Mouse (Mus musculus) limb, embryonic 11.5 days (tissue): ENCODE data around the gene Dst. TPM values are rescaled to one million over a fixed set of nuclear protein-coding genes. Genes with fewer than 3 reads are reported as not detected.

ENCODE experiments used
- ATAC-seq: fragments of 200-750 bp; cut with Nextera tagmentation; 2 replicates; pipeline ENCODE4 v1.8.0; 2017; ENCODE audit warnings: low read depth; ENCODE audit not compliant: insufficient number of reproducible peaks, low FRiP score, low TSS enrichment
- DNase-seq: peaks from one replicate; pipeline ENCODE4 v3.0.0-alpha.2; 2015; ENCODE audit warnings: low spot score
- H3K27ac ChIP-seq: fragments of 300-500 bp; sonication (generic); replicated peaks from 2 replicates; pipeline ENCODE4 v1.5.1; 2014; ENCODE audit warnings: low read depth, mild to moderate bottlenecking, low read length
- H3K27me3 ChIP-seq: fragments of 300-500 bp; sonication (generic); 2 replicates; pipeline ENCODE4 v1.6.1; 2014; ENCODE audit warnings: mild to moderate bottlenecking, low read length, mixed read lengths; ENCODE audit not compliant: control insufficient read depth, insufficient read depth
- H3K36me3 ChIP-seq: fragments of 300-500 bp; sonication (generic); 2 replicates; pipeline ENCODE4 v1.6.1; 2014; ENCODE audit warnings: mild to moderate bottlenecking, low read length, moderate library complexity, mixed read lengths; ENCODE audit not compliant: control insufficient read depth, insufficient read depth
- H3K4me1 ChIP-seq: fragments of 300-500 bp; sonication (generic); 2 replicates; pipeline ENCODE4 v1.6.1; 2014; ENCODE audit warnings: low read length, mixed read lengths; ENCODE audit not compliant: control insufficient read depth, insufficient read depth
- H3K4me2 ChIP-seq: fragments of 300-500 bp; sonication (generic); 2 replicates; pipeline ENCODE4 v1.6.1; 2014; ENCODE audit warnings: low read depth, mild to moderate bottlenecking, moderate library complexity; ENCODE audit not compliant: severe bottlenecking
- H3K4me3 ChIP-seq: fragments of 300-500 bp; sonication (generic); 2 replicates; pipeline ENCODE4 v1.5.1; 2014; ENCODE audit warnings: low read depth, low read length
- H3K9ac ChIP-seq: fragments of 300-500 bp; sonication (generic); 2 replicates; pipeline ENCODE4 v1.6.1; 2014; ENCODE audit warnings: mild to moderate bottlenecking, low read length
- H3K9me3 ChIP-seq: fragments of 300-500 bp; sonication (generic); 2 replicates; pipeline ENCODE4 v1.6.1; 2016; ENCODE audit warnings: low read length; ENCODE audit not compliant: control insufficient read depth
- WGBS: fragments of 180-500 bp; shearing (Covaris S2); extraction: QIAGEN DNeasy Blood & Tissue Kit; methylation state at CpG from one replicate; pipeline ENCODE4 v1.1.7; 2014; 5-methylcytosine and 5-hydroxymethylcytosine counted together
- polyA plus RNA-seq: library from polyadenylated mRNA; unstranded; fragments of >200 nt; fragmentation: Nextera tagmentation; extraction: Ambion mirVana; gene quantifications from 2 replicates; pipeline ENCODE4 v1.2.1, GENCODE M21; 2014

The Dst gene
- polyA plus RNA-seq, result 14.7 and 18.6 TPM in 2 replicates

- H3K4me1 ChIP-seq, result no peaks in the 10 kb centered on the region
- H3K27me3 ChIP-seq, result peaks cover 18% of the 10 kb centered on the region
- no peaks in the 10 kb centered on the region for H3K36me3 ChIP-seq
- peak within 1 kb of the TSS; percentile 60 for H3K9ac ChIP-seq
- WGBS, result 3% methylated on average over 36 of the region's 44 CpGs
- ATAC-seq (0 out of 2 replicates have a peak, but pooled peaks have one; percentile 29), DNase-seq (peak; percentile 54)
- no peaks in the 10 kb centered on the region for H3K9me3 ChIP-seq
- peak within 1 kb of the TSS; percentile 52 for H3K4me3 ChIP-seq
- no peak within 1 kb of the TSS for H3K27ac ChIP-seq
- peak within 1 kb of the TSS; percentile 97 for H3K4me2 ChIP-seq
These were observed at the start of gene Dst for GRCm38 (mm10) chr1:33908191-33908962. TSS of gene Dst (plus strand) at chr1:33908225.

GRCm38 (mm10) chr1:33869031-33869430 lies 39.0 kb upstream of the Dst start:
- WGBS, result 92% methylated on average over 2 of the region's 2 CpGs
- no peak for DNase-seq
- H3K9me3 ChIP-seq, result no peaks in the 10 kb centered on the region
- no peak for ATAC-seq
- no peak overlapping the region for H3K9ac ChIP-seq
- H3K36me3 ChIP-seq, result no peaks in the 10 kb centered on the region
- H3K4me2 ChIP-seq, result no peak overlapping the region
- no peaks in the 10 kb centered on the region for H3K27me3 ChIP-seq
- no peak overlapping the region for H3K27ac ChIP-seq
- no peak overlapping the region for H3K4me3 ChIP-seq
- no peaks in the 10 kb centered on the region for H3K4me1 ChIP-seq

- H3K36me3 ChIP-seq, result no peaks in the 10 kb centered on the region
- WGBS, result 88% methylated on average over 3 of the region's 3 CpGs
- no peaks in the 10 kb centered on the region for H3K4me1 ChIP-seq
- DNase-seq (no peak), ATAC-seq (no peak)
- no peak overlapping the region for H3K27ac ChIP-seq
- no peak overlapping the region for H3K4me3 ChIP-seq
- no peaks in the 10 kb centered on the region for H3K27me3 ChIP-seq
- no peak overlapping the region for H3K9ac ChIP-seq
- no peak overlapping the region for H3K4me2 ChIP-seq
- no peaks in the 10 kb centered on the region for H3K9me3 ChIP-seq
These were observed 38.6 kb upstream of the Dst start for GRCm38 (mm10) chr1:33869437-33869836.

GRCm38 (mm10) chr1:33873561-33873960 lies 34.5 kb upstream of the Dst start:
- Histone ChIP-seq H3K9ac (no peak overlapping the region), H3K4me3 (no peak overlapping the region), H3K36me3 (no peaks in the 10 kb centered on the region), H3K27me3 (no peaks in the 10 kb centered on the region), H3K4me1 (no peaks in the 10 kb centered on the region), H3K9me3 (no peaks in the 10 kb centered on the region), H3K27ac (no peak overlapping the region), H3K4me2 (no peak overlapping the region)
- no peak for DNase-seq
- 83% methylated on average over 5 of the region's 5 CpGs for WGBS
- no peak for ATAC-seq

GRCm38 (mm10) chr1:33875691-33876090 lies 32.3 kb upstream of the Dst start:
- WGBS, result 40% methylated on average over 6 of the region's 6 CpGs
- no peak overlapping the region for H3K4me2 ChIP-seq

GRCm38 (mm10) chr1:33876416-33876815 lies 31.6 kb upstream of the Dst start:
- Histone ChIP-seq H3K4me3 (no peak overlapping the region), H3K27me3 (no peaks in the 10 kb centered on the region), H3K4me2 (no peak overlapping the region), H3K9me3 (no peaks in the 10 kb centered on the region), H3K36me3 (no peaks in the 10 kb centered on the region), H3K4me1 (no peaks in the 10 kb centered on the region), H3K9ac (no peak overlapping the region), H3K27ac (no peak overlapping the region)
- no peak for ATAC-seq
- DNase-seq, result no peak
- WGBS, result 82% methylated on average over 3 of the region's 3 CpGs

More at GRCm38 (mm10) chr1:33875691-33876090, 32.3 kb upstream of the Dst start:
- Histone ChIP-seq H3K4me3 (no peak overlapping the region), H3K36me3 (no peaks in the 10 kb centered on the region), H3K27ac (no peak overlapping the region), H3K9me3 (no peaks in the 10 kb centered on the region), H3K27me3 (no peaks in the 10 kb centered on the region), H3K9ac (no peak overlapping the region), H3K4me1 (no peaks in the 10 kb centered on the region)
- DNase-seq, result peak; percentile 36
- no peak for ATAC-seq

GRCm38 (mm10) chr1:33878170-33878569 lies 29.9 kb upstream of the Dst start:
- no peaks in the 10 kb centered on the region for H3K4me1 ChIP-seq
- no peaks in the 10 kb centered on the region for H3K27me3 ChIP-seq
- H3K36me3 ChIP-seq, result no peaks in the 10 kb centered on the region
- 86% methylated on average over 7 of the region's 7 CpGs for WGBS
- no peaks in the 10 kb centered on the region for H3K9me3 ChIP-seq
- DNase-seq (no peak), ATAC-seq (no peak)
- H3K4me3 ChIP-seq, result no peak overlapping the region
- no peak overlapping the region for H3K4me2 ChIP-seq
- H3K9ac ChIP-seq, result no peak overlapping the region
- H3K27ac ChIP-seq, result no peak overlapping the region

- DNase-seq (peak; percentile 28), ATAC-seq (no peak)
- H3K36me3 ChIP-seq, result no peaks in the 10 kb centered on the region
- no peak overlapping the region for H3K27ac ChIP-seq
- H3K4me3 ChIP-seq, result no peak overlapping the region
- H3K9ac ChIP-seq, result no peak overlapping the region
- no peaks in the 10 kb centered on the region for H3K27me3 ChIP-seq
- H3K4me1 ChIP-seq, result no peaks in the 10 kb centered on the region
- no peaks in the 10 kb centered on the region for H3K9me3 ChIP-seq
- peak overlapping the region; percentile 1; the same call in 1 of the 2 replicates for H3K4me2 ChIP-seq
- whole genome bisulfite sequencing, result 17% methylated on average over 18 of the region's 18 CpGs
These were observed 24.8 kb upstream of the Dst start for GRCm38 (mm10) chr1:33883102-33883839.
